Mouse (Mus musculus) G1E (cell line): ENCODE data around the gene Ankrd54.

Source experiments
- CTCF ChIP-seq: IDR thresholded peaks from 2 replicates; pipeline ENCODE4 v1.5.1; 2012; ENCODE audit warnings: low read depth, low read length, inconsistent platforms, mixed read lengths
- GATA1 ChIP-seq: IDR thresholded peaks from 2 replicates; pipeline ENCODE4 v1.6.1; 2012; ENCODE audit warnings: borderline replicate concordance, low read length, inconsistent platforms, mixed read lengths
- GATA2 ChIP-seq: IDR thresholded peaks from 2 replicates; pipeline ENCODE4 v1.6.1; 2012; ENCODE audit warnings: low read depth, low read length, inconsistent platforms, borderline replicate concordance
- POLR2AphosphoS5 ChIP-seq: IDR thresholded peaks from 2 replicates; pipeline ENCODE4 v1.6.1; 2012; ENCODE audit warnings: low read depth, low read length, inconsistent platforms; ENCODE audit not compliant: insufficient replicate concordance

DNA sequence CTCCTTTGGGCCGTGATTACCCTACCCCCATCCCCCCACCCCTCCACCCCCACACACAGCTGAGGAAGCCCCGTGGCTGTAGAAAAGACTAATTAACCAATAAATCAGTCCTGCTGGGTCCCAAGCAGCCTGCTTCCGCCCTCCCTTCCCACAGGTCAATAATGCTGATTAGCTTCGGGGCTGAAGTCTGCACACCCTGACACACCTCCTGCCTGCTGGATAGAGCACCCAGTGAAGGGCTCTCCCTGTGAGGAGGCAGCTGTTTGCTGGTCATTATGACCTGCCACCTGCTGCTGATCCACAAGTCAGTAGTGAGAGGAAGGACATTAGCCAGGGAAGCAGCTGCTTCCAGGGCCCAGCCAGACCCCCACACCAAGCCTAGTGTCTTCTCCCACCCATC lies 17.9 kb downstream of the Ankrd54 start:
- no peak for TF ChIP-seq CTCF
- no peak for TF ChIP-seq GATA1
- no peak for TF ChIP-seq GATA2
- no peak for TF ChIP-seq POLR2AphosphoS5
